Mouse (Mus musculus) right cerebral cortex, adult 2 months (tissue): Measurements from ENCODE around the gene Trank1.
A peak's percentile ranks its signal among the peaks of the same experiment; 100 is the strongest.

Source experiments
- DNase-seq, 2 experiments: peaks; one replicate each; pipeline ENCODE4 v3.0.0; 2021 to 2022; ENCODE audit warnings: low spot score in 2 of 2

The Trank1 gene

DNA sequence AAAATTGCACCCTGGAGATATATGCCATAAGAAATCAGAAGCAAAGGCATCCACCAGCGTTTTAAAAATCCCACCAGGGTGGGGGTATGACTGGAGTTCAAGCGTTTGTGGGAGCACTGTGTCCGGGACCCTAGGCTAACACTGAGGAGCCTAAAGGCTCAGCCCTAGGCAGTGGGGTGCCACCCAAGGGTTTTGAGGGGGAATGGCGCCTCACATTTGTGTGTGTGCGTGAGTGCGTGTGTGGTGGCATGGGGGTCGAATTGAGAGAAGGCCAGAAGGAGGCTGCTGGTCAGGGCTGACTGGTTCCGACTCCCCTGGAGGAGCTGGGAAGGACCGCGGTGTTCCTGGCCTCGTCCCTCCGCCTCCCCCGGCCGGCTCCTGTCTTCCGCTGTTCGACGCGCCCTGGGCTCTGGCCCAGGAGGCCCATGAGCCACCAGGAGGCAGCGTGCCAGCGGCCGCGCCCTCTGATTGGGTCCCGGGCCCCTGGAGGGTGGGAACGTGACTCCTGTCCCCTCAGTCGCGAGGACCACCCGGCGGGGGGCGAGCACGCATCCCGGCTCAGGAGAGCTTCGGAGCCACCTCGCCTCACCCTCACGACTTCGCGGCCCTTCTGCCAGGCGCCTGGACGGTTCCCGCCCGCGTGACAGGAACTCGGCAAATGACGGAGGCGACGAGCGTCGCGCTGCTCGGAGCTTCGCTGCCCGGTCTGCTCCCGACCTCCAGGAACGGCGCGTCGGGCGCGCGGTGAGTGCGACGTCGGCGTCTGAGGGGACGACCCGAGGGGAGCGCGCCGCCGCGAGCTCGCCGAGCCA lies at the start of gene Trank1:
Gene Trank1, plus strand, starts transcription at position 709 of the 812 bp plus-strand sequence.
- DNase-seq: peak; percentile 40 to 44

DNA sequence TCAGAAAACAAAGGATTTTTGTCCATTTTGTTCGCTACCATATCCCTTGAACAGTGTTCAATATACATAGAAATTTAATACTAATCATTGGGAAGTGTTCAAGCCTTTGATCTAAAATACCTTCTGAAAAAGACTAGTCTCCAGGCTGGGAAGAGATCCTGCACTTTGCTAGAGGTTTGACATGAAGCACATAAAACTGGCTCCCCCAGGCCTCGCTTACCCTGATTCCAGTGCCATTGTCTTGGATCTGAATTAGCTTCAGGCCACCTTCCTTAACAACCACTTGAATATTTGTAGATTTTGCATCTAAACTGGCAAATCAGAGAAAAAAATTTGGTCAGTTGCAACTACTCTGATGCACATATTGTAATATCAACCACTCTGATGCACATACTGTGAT lies 43.5 kb upstream of the Trank1 start:
- DNase-seq: no peak

GRCm38 (mm10) chr9:111270606-111271005 lies 40.9 kb upstream of the Trank1 start:
- no peak for DNase-seq

DNA sequence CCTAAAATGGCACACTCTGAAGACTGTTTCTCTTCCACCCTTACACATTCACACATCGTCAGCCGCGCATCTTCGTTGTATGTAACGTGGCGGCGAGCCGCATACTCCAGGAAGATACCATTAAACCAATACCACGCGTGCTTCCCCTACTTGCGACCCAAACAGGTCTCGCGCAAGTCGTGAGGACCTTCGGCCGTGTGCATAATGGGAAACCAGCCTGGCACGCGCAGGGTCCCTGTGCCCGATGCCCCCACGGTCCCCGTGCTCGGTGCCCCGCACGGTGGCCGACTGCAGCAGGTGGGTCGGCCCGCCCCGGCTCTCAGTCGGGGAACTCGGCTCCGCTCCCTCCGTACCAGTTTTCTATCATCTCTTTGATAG lies 40.5 kb upstream of the Trank1 start:
- no peak for DNase-seq

DNA sequence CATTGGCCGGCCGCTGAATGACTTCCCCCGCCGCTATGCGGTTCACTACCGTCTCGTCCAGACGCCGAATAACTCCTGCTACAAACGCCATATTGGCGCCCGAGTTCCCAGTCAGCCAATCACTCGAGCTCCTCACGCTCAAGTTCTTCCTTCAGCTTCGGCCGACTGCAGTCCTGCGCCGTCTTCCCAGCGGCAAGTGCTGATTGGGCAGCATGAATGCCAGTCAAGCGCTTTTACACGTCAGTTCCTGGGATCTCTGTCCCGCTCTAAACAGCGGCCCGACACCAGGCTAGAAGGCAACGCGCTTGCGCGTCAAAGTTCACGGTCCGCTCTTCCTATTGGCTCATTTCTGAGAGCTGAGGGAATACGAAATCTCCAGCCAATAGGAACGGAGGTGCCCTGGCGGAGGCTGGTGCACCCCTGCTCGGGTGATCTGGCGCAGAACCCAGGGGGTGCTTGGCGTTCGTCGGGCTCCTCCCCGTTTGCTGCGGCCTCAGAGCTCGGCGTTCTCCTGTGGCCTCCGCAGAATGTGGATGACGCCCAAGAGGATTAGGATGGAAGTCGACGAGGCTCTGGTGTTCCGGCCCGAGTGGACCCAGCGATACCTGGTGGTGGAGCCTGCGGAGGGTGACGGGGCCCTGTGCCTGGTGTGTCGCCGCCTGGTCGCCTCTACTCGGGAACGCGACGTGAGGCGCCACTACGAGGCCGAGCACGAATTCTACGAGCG lies 39.9 kb upstream of the Trank1 start, which contains the start of the genes Mlh1 and Epm2aip1:
Gene Mlh1, minus strand, starts transcription at position 358 of the 727 bp plus-strand sequence.
Gene Epm2aip1, plus strand, starts transcription at position 496 of the 727 bp plus-strand sequence.
- DNase-seq: peak; percentile 99 to 100

DNA sequence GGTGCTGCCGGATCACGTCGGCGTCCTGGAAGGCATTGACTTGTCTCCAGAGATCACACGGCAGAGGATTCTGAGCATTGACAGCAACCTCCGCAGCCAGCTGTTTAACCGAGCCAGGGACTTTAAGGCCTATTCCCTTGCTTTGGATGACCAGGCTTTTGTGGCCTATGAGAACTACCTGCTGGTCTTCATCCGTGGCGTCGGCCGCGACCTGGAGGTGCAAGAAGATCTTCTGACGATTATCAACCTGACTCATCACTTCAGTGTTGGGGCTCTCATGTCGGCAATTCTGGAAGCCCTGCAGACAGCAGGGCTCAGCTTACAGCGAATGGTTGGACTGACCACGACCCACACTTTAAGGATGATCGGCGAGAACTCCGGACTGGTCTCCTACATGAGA lies 39.2 kb upstream of the Trank1 start:
- peak in 1 of 2 experiments; percentile 22 for DNase-seq

DNA sequence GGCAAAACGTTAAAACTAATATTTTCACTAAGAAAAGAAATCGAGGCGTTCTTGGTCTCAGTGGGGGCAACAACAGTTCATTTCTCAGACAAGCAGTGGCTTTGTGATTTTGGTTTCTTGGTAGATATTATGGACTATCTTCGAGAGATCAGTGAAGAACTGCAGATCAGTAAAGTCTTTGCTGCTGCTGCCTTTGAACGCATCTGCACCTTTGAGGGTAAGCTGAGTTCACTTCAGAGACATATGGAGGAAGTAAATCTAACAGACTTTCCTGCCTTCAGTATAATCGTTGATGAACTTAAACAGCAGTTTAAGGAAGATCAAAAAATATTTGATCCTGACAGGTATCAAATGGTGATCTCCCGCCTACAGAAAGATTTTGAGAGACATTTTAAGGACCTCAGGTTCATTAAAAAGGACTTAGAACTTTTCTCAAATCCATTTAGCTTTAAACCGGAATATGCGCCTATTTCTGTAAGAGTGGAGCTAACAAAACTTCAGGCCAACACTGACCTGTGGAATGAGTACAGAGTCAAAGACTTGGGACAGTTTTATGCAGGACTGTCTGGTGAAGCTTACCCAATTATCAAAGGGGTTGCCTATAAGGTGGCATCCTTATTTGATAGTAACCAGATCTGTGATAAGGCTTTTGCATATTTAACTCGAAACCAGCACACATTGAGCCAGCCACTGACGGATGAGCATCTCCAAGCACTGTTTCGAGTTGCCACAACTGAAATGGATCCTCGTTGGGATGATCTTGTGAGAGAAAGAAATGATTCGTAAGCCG lies 38.3 kb upstream of the Trank1 start:
- DNase-seq: no peak

DNA sequence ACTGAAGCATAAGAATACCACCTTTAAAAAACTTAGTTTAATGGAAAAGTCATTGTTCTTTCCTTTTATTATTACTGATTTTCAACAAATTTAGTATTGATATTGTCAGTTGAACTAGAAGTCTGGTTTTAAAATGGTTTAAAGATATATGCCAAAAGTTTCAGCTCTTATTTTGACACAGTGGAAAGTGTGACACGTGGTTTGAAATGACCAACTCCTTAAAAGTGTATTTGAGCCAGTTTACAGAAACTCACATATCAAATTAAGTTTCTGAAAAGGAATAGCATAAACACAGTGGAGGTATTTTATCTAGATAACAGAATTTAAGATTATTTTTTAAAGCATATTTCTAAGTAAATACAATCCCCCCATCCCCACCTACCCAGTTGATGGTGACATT lies 37.6 kb upstream of the Trank1 start:
- no peak for DNase-seq

DNA sequence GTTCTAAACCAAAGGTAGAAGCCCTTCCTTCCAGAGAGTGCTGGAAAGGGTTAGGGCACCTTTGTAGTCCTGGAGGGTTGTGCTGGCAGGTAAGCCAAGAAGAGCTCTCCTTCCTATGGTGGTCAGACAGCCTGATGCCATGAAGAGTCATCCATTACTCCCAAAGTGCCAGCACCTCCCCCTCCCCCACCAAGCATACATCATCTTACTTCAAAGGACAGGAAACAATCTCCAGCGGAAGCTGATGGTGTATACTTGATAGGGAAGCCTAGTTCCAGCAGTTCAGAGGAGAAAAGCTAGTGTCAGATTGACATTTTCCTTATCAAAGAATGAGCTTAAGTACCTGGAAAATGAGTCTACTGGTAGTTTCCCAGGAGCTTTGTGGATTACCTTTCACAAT lies 36.4 kb upstream of the Trank1 start:
- no peak for DNase-seq

DNA sequence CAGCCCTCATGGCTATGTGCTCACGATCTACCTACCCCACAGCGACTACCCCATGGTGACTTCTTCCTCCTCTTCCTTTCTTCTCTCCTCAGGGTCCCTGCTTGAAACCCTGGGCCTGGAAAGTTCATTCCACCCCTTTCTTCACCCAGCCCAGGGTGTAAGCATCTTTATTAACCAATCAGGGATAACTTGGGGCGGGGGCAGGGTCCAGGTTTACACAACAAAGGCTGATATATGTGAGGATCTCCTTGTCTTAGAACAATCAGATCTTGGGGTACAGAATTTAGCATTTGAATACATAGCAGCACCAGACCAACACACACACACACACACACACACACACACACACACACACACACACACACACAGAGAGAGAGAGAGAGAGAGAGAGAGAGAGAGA lies 26.5 kb upstream of the Trank1 start:
- DNase-seq: no peak

- no peak for DNase-seq
Measured at GRCm38 (mm10) chr9:111285676-111286075, 25.9 kb upstream of the Trank1 start.

GRCm38 (mm10) chr9:111286468-111286867 lies 25.1 kb upstream of the Trank1 start:
- DNase-seq: no peak

DNA sequence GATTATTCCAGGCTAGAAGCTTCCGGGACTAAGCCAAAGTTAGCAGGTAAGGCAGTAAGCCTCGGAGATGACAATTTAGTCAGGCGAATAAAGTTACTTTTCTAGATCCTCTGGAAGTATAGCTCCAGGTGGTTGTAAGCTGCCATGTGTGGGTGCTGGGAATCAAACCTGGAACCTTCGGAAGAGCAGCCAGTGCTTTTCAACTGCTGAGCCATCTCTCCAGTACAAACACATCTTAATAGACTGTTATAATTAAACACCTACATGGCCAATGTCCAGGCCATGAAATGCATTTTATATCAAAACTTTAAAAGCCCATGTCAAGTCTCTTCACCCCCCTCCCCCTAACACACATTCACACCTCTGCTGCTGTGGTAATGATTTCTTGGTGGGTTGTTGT lies 23.6 kb upstream of the Trank1 start:
- DNase-seq: no peak

GRCm38 (mm10) chr9:111289294-111289831 lies 22.2 kb upstream of the Trank1 start:
- no peak for DNase-seq

DNA sequence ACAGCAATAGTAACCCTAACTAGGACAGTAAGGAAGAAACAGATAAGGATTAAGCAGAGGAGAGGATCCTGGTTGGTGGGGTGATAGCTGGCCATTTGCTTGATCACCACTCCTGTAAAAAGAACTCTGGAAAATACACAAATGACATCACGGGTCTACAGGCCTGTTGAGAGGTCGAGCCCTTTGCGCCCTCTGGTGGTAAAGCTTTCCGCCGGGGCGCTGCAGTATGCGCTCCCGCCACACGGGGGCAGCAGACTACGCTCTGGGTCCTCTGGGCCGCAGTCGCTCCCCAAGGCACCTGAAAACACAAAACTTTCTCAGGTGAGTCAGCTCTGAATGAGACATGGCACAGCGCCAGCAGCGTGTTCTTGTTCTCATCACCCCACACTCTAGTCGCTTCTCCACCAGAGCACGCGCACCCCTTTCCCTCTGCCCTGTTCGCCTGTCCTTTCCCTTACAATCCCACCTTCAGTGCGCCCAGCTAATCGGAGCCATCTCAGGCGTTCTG lies 21.7 kb upstream of the Trank1 start:
- peak; percentile 96 to 98 for DNase-seq

DNA sequence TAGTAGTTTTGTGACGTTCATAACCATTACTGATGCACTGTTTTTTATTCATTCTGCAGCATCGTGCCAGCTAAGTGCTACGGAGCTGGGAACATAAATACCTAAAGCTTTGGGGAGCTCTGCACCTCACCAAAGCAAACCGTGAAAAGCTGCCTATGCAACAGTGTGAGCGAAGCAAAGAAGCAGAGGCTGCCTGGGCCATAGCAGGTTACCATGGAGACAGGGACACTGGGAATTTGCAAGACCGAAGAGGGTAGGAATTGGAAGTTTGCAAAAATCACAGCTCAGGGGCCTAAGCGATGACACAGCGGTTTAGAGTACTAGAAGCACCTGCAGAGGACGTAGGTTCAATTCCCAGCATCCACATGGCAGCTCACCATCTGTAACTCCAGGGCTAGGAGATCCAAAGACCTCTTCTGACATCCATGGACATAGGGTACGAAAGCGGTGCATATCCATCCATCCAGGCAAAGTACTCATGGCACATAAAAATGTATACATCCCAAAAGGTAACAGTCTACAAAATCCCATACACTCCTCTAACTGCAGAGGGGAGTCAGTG lies 20.9 kb upstream of the Trank1 start:
- peak in 1 of 2 experiments; percentile 30 for DNase-seq

GRCm38 (mm10) chr9:111293234-111293633 lies 18.3 kb upstream of the Trank1 start:
- DNase-seq: no peak

GRCm38 (mm10) chr9:111294911-111295310 lies 16.6 kb upstream of the Trank1 start:
- DNase-seq: no peak

- no peak for DNase-seq
Measured at GRCm38 (mm10) chr9:111295323-111295722, 16.2 kb upstream of the Trank1 start.

GRCm38 (mm10) chr9:111296433-111296832 lies 15.1 kb upstream of the Trank1 start:
- DNase-seq: no peak

- no peak for DNase-seq
Measured at GRCm38 (mm10) chr9:111298606-111299005, 12.9 kb upstream of the Trank1 start.
